Mouse (Mus musculus): Measurements from ENCODE around the gene Tnfaip1. TPM values are rescaled to one million over a fixed set of nuclear protein-coding genes. Genes with fewer than 3 reads are reported as not detected.
"Not testable (repeated sequence)": the region's sequence is repeated elsewhere in the genome, so short reads cannot be mapped to it uniquely, and the experiment has no call there.

Gene Tnfaip1
- 10 to 100 TPM; 38.5 to 39.0 TPM for total RNA-seq (2021)

GRCm38 (mm10) chr11:78536080-78536689, at the start of gene Tnfaip1, which contains the start of gene Ift20:
Gene Tnfaip1, minus strand, starts transcription at chr11:78536332.
Gene Ift20, plus strand, starts transcription at chr11:78536361.
- DNase-seq (ENCODE audit: low spot score in 2 of 2) = peak; percentile 97 to 100
- intact Hi-C loops (cut with DNase I) = loop anchor here (1.0 kb wide), 2 partner anchors 14 to 24 kb away; partner anchors contain the start of genes Poldip2, Tmem199 and Tmem97

- intact Hi-C loops (cut with DNase I) = no loop called here
- DNase-seq (ENCODE audit: low spot score in 2 of 2) = no peak
These were observed 46.7 kb upstream of the Tnfaip1 start for GRCm38 (mm10) chr11:78582848-78583247.

- intact Hi-C loops (cut with DNase I) = no loop called here
These were observed 38.8 kb upstream of the Tnfaip1 start for GRCm38 (mm10) chr11:78574975-78575374.

GRCm38 (mm10) chr11:78574536-78574935, 38.4 kb upstream of the Tnfaip1 start:
- no peak for DNase-seq (ENCODE audit: low spot score in 2 of 2)
- intact Hi-C loops (cut with DNase I) = no loop called here

More at GRCm38 (mm10) chr11:78574975-78575374, 38.8 kb upstream of the Tnfaip1 start:
- no peak for DNase-seq (ENCODE audit: low spot score in 2 of 2)

- intact Hi-C loops (cut with DNase I); DNase-seq (ENCODE audit: low spot score in 2 of 2): not testable (repeated sequence)
These were observed 37.9 kb upstream of the Tnfaip1 start for GRCm38 (mm10) chr11:78574031-78574430.

GRCm38 (mm10) chr11:78571854-78572253, 35.7 kb upstream of the Tnfaip1 start:
- intact Hi-C loops (cut with DNase I) = no loop called here
- DNase-seq (ENCODE audit: low spot score in 2 of 2) = no peak

GRCm38 (mm10) chr11:78571441-78571840, 35.3 kb upstream of the Tnfaip1 start:
- DNase-seq (ENCODE audit: low spot score in 2 of 2) = peak; percentile 48 to 74
- intact Hi-C loops (cut with DNase I) = no loop called here

- intact Hi-C loops (cut with DNase I) = no loop called here
- no peak for DNase-seq (ENCODE audit: low spot score in 2 of 2)
These were observed 33.7 kb upstream of the Tnfaip1 start for GRCm38 (mm10) chr11:78569806-78570205.

GRCm38 (mm10) chr11:78568827-78569226, 32.7 kb upstream of the Tnfaip1 start:
- intact Hi-C loops (cut with DNase I) = no loop called here
- no peak for DNase-seq (ENCODE audit: low spot score in 2 of 2)

GRCm38 (mm10) chr11:78567614-78568013, 31.5 kb upstream of the Tnfaip1 start:
- DNase-seq (ENCODE audit: low spot score in 2 of 2) = no peak
- intact Hi-C loops (cut with DNase I) = no loop called here

- intact Hi-C loops (cut with DNase I) = no loop called here
- DNase-seq (ENCODE audit: low spot score in 2 of 2) = no peak
These were observed 30.6 kb upstream of the Tnfaip1 start for GRCm38 (mm10) chr11:78566775-78567174.

GRCm38 (mm10) chr11:78560447-78560846, 24.3 kb upstream of the Tnfaip1 start:
- DNase-seq (ENCODE audit: low spot score in 2 of 2) = peak; percentile 74 to 89
- intact Hi-C loops (cut with DNase I) = loop anchor here (5.0 kb wide), 1 partner anchor 397 kb away; no protein-coding TSS in a partner anchor

GRCm38 (mm10) chr11:78557241-78557640, 21.1 kb upstream of the Tnfaip1 start:
- intact Hi-C loops (cut with DNase I) = no loop called here
- no peak for DNase-seq (ENCODE audit: low spot score in 2 of 2)

- no peak for DNase-seq (ENCODE audit: low spot score in 2 of 2)
- intact Hi-C loops (cut with DNase I) = no loop called here
These were observed 19.9 kb upstream of the Tnfaip1 start for GRCm38 (mm10) chr11:78556070-78556469.

GRCm38 (mm10) chr11:78555623-78556022, 19.5 kb upstream of the Tnfaip1 start:
- intact Hi-C loops (cut with DNase I) = no loop called here
- no peak for DNase-seq (ENCODE audit: low spot score in 2 of 2)

GRCm38 (mm10) chr11:78551059-78551398, 14.9 kb upstream of the Tnfaip1 start:
- intact Hi-C loops (cut with DNase I) = no loop called here
- DNase-seq (ENCODE audit: low spot score in 2 of 2) = no peak

GRCm38 (mm10) chr11:78550168-78551058, 14.3 kb upstream of the Tnfaip1 start, which contains the start of gene Tmem97:
Gene Tmem97, minus strand, starts transcription at chr11:78550777.
- DNase-seq (ENCODE audit: low spot score in 2 of 2) = peak; percentile 96 to 99
- intact Hi-C loops (cut with DNase I) = loop anchor here (1.0 kb wide), 1 partner anchor 14 kb away; the partner anchor contains the start of genes Ift20 and Tnfaip1

- no peak for DNase-seq (ENCODE audit: low spot score in 2 of 2)
- intact Hi-C loops (cut with DNase I) = no loop called here
These were observed 13.4 kb upstream of the Tnfaip1 start for GRCm38 (mm10) chr11:78549491-78549987.

GRCm38 (mm10) chr11:78547718-78548460, 11.8 kb upstream of the Tnfaip1 start:
- intact Hi-C loops (cut with DNase I) = no loop called here
- DNase-seq (ENCODE audit: low spot score in 2 of 2) = no peak

GRCm38 (mm10) chr11:78545181-78545580, 9.0 kb upstream of the Tnfaip1 start:
- intact Hi-C loops (cut with DNase I) = no loop called here
- DNase-seq (ENCODE audit: low spot score in 2 of 2) = no peak

Measured in left cerebral cortex, postnatal 25 days (tissue).